Mouse (Mus musculus): Measurements from ENCODE around the gene Ddx5.
"Not testable (repeated sequence)": the region's sequence is repeated elsewhere in the genome, so short reads cannot be mapped to it uniquely, and the experiment has no call there.

Ddx5 gene

GRCm38 (mm10) chr11:106788775-106789459, at the start of gene Ddx5, which contains the start of gene Cep95:
Gene Ddx5 (minus strand): TSS chr11:106789185.
Gene Cep95 (plus strand): TSS chr11:106789252.
- peak; percentile 98 for DNase-seq

GRCm38 (mm10) chr11:106828079-106828478, 39.1 kb upstream of the Ddx5 start:
- no peak for DNase-seq

- no peak for DNase-seq
These were observed 35.4 kb upstream of the Ddx5 start for GRCm38 (mm10) chr11:106824403-106824802.

DNA sequence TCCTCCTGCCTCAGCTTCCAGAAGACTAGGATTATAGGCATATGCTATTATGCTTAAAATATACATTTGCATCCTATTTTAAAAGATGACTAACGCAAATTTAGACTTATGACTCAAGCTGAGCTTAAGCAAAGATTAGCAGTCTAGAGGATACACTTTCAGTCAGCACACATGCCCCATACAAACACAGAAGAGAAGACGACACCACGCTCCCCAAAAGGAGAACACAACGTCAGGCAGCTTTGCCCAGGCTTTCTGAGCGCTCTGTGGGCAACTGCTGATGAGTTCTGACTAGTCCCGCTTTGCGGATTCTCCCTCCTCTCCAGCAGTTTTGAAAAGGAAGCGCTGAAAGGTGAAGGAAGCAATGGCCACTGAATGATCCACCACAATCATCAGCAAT, 34.8 kb upstream of the Ddx5 start:
- DNase-seq, result no peak

- no peak for DNase-seq
These were observed 33.9 kb upstream of the Ddx5 start for GRCm38 (mm10) chr11:106822911-106823310.

GRCm38 (mm10) chr11:106822491-106822890, 33.5 kb upstream of the Ddx5 start:
- no peak for DNase-seq

- no peak for DNase-seq
These were observed 32.4 kb upstream of the Ddx5 start for GRCm38 (mm10) chr11:106821397-106821796.

DNA sequence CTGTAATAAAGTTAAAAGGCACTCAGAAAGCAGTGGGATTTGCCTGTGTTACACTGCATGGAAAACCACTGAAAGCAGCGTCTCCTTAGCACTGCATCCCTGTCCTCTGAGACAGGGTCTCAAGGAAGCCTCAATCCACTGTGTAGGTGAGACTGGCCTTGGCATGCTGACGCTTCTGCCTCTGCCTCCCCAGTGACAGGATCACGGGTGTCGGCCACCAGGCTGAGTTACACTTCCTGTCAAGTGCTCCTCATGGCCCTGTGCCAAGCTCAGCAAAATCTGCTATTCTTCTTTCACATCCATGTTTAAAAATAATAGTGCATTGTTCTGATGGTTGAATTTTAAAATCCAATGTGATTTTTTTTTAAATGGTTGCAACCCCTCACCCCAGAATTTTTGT, 32.0 kb upstream of the Ddx5 start:
- DNase-seq, result peak; percentile 72 to 74

GRCm38 (mm10) chr11:106820252-106820651, 31.3 kb upstream of the Ddx5 start:
- no peak for DNase-seq

- no peak for DNase-seq
These were observed 30.6 kb upstream of the Ddx5 start for GRCm38 (mm10) chr11:106819595-106819994.

GRCm38 (mm10) chr11:106818341-106818740, 29.4 kb upstream of the Ddx5 start:
- DNase-seq, result no peak

DNA sequence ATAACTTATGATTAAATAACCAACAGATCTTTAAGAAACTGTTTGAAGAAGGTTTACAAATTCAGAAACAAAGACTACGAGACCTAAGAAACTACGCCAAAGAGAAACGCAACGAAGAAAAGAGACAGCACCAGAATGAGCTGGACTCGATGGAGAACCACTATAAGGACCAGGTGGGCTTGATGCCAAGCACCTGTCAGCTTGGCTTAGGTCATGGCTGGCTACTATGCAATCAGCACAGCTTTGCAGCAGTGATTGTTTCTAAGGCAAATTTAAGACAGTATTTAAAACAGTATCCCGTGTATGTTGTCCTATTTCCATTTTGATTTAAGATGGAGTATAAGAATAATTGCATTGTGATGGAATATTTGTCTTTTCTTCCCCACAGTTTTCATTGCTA, 28.8 kb upstream of the Ddx5 start:
- no peak for DNase-seq

DNA sequence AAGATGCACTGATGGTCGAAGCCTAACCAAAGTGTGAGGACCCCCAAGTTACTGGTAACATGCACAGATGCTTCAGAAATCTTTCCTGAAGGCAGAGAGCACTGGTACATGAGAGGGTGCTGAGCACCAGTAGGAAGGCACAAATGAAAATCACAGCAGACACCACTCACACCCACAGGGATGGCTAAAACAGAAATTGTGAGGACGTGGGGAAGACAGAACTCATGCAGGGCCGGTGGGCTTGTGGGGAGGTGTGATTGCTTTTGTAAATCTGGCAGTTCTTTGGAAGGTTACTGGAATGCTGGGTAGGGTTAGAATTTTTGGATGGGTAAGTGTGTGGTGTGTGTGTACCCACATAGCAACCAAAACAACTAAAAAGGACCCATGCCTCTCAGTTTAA, 28.2 kb upstream of the Ddx5 start:
- no peak for DNase-seq

GRCm38 (mm10) chr11:106816316-106816715, 27.3 kb upstream of the Ddx5 start:
- DNase-seq, result peak in 1 of 2 experiments; percentile 42

DNA sequence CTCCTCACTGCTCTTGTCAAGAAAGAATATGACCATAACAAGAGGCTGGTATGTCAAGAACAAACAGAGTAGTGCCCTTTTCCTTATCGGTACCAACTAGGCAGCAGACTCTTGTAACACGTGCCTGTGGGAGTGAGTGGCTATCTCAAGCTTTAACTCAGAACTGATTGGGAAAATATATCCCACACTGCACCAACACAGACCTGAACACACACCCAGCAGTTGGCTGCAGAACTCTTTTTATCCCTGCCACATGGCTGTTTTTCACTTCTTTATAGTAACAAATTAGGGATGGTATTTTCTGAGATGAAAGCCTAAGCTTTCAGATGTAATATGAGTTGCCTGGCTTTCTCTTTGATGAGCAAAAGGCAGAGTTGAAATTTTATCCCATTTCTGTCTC, 26.8 kb upstream of the Ddx5 start:
- DNase-seq, result no peak

DNA sequence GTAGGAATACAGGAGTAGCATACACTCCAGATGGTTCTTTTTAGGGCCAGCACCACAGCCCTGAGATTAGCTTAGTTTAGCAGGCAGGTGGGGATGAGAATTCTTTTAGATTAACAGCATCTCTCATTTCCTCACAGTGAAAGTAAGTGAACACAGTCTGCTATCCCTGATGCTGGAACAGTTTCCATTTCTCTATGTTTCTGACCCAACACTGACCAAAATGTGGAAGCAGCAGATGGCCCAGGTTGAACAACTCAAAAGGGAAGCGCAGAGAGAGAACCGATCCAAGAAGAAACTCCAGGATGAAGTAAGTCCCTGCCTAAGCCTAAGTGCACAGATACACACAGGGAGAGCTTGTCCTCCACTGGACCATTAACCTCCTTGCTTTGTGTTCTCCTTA, 26.3 kb upstream of the Ddx5 start:
- no peak for DNase-seq

- no peak for DNase-seq
These were observed 25.8 kb upstream of the Ddx5 start for GRCm38 (mm10) chr11:106814601-106815320.

- no peak for DNase-seq
These were observed 23.6 kb upstream of the Ddx5 start for GRCm38 (mm10) chr11:106812410-106813136.

DNA sequence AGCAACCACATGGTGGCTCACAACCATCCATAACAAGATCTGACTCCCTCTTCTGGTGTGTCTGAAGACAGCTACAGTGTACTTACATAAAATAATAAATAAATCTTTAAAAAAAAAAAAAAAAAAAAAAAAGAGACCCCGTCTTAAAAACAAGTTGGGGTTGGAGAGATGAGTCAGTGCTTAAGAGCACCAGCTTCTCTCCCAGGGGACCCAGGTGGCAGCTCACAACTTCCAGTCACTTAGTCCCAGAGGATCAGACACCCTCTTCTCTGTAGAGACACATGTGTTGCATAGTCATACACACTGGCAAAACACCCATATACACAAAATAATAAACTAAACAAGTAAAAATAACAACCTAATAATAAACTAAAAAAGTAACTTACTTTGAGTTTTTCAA, 18.5 kb upstream of the Ddx5 start:
- DNase-seq, result not testable (repeated sequence)

- DNase-seq, result no peak
These were observed 13.2 kb upstream of the Ddx5 start for GRCm38 (mm10) chr11:106802069-106802627.

GRCm38 (mm10) chr11:106795679-106796078, 6.7 kb upstream of the Ddx5 start:
- peak in 1 of 2 experiments; percentile 39 for DNase-seq

- DNase-seq, result no peak
These were observed 4.9 kb upstream of the Ddx5 start for GRCm38 (mm10) chr11:106793846-106794245.

- no peak for DNase-seq
These were observed 664 bp upstream of the Ddx5 start for GRCm38 (mm10) chr11:106789649-106790048.

Data from lung, postnatal 4 days (tissue).